Mouse (Mus musculus) liver, adult 2 months (tissue): ENCODE data around the gene Bcas3. TPM values are rescaled to one million over a fixed set of nuclear protein-coding genes. Genes with fewer than 3 reads are reported as not detected.

ENCODE experiments used
- DNase-seq: peaks from one replicate; pipeline ENCODE4 v3.0.0-alpha.2; 2011; ENCODE audit warnings: low read depth, low spot score; ENCODE audit errors: extremely low read depth
- H3K27ac ChIP-seq: fragments of 200-500 bp; replicated peaks from 2 replicates; pipeline ENCODE4 v1.5.1; 2012; ENCODE audit warnings: low read depth, mild to moderate bottlenecking, control low read depth, inconsistent platforms, low read length; ENCODE audit not compliant: insufficient read depth
- H3K27me3 ChIP-seq: fragments of 200-500 bp; 2 replicates; pipeline ENCODE4 v1.6.1; 2012; ENCODE audit warnings: mild to moderate bottlenecking, moderate library complexity, low read length, inconsistent platforms; ENCODE audit not compliant: control insufficient read depth, insufficient read depth
- H3K36me3 ChIP-seq: fragments of 200-500 bp; 2 replicates; pipeline ENCODE4 v1.6.1; 2012; ENCODE audit warnings: low read length, inconsistent platforms; ENCODE audit not compliant: control insufficient read depth, insufficient read depth
- H3K4me1 ChIP-seq: fragments of 200-500 bp; 2 replicates; pipeline ENCODE4 v1.6.1; 2011; ENCODE audit warnings: low read length; ENCODE audit not compliant: control insufficient read depth, insufficient read depth
- H3K4me3 ChIP-seq: fragments of 200-500 bp; 2 replicates; pipeline ENCODE4 v1.5.1; 2011; ENCODE audit warnings: low read depth, mild to moderate bottlenecking, control low read depth, low read length, moderate library complexity; ENCODE audit not compliant: insufficient read depth
- H3K79me2 ChIP-seq: fragments of 200-500 bp; 2 replicates; pipeline ENCODE4 v1.6.1; 2012; ENCODE audit warnings: inconsistent platforms, mild to moderate bottlenecking, low read length, moderate library complexity; ENCODE audit not compliant: control insufficient read depth, insufficient read depth
- H3K9ac ChIP-seq: fragments of 200-500 bp; 2 replicates; pipeline ENCODE4 v1.6.1; 2012; ENCODE audit warnings: low read depth, mild to moderate bottlenecking, control low read depth, inconsistent platforms, low read length
- CTCF ChIP-seq: fragments of 200-500 bp; IDR thresholded peaks from 2 replicates; pipeline ENCODE4 v1.5.1; 2011; ENCODE audit warnings: low read depth, low read length, control low read depth
- POLR2A ChIP-seq: fragments of 200-500 bp; IDR thresholded peaks from 2 replicates; pipeline ENCODE4 v1.6.1; 2011; ENCODE audit warnings: low read length, control low read depth; ENCODE audit not compliant: insufficient read depth; ENCODE audit errors: extremely low read depth
- WGBS: fragments of 180-500 bp; shearing (Covaris S2); methylation state at CpG from one replicate; pipeline ENCODE4 v1.1.7; 2018; 5-methylcytosine and 5-hydroxymethylcytosine counted together
- polyA plus RNA-seq: library from polyadenylated mRNA; depleted of rRNA; stranded (reverse); fragments of >200 nt; gene quantifications from 2 replicates; pipeline ENCODE4 v1.2.3, GENCODE M21; 2012
- total RNA-seq: library from RNA; depleted of rRNA; stranded (reverse); fragments of >200 nt; gene quantifications from 2 replicates; pipeline ENCODE4 v1.2.3, GENCODE M21; 2014

Bcas3 gene
- total and polyA plus RNA-seq, 2 experiments, result 16.5 to 21.4 TPM

DNA sequence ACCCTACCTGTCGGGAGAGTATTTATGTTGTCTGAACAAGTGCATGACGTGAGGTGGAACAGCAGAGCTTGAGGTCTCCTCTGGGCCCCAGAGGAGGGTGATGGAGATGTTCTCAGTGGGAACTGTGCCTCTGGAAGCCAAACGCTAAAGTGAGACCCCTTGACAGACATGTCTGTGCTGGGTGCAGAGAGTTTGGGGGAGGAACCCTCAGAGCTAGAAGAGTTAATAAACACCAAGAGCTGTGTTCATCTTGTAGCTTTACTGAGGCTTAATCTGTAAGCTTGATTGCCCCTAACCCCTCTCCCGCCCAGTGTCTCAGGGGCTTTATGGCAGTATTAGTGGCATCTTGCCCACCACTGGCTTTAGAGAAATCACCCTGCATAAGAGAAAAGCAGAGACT, 304.5 kb downstream of the Bcas3 start:
- TF ChIP-seq CTCF (no peak), POLR2A (no peak)
- DNase-seq, result no peak

DNA sequence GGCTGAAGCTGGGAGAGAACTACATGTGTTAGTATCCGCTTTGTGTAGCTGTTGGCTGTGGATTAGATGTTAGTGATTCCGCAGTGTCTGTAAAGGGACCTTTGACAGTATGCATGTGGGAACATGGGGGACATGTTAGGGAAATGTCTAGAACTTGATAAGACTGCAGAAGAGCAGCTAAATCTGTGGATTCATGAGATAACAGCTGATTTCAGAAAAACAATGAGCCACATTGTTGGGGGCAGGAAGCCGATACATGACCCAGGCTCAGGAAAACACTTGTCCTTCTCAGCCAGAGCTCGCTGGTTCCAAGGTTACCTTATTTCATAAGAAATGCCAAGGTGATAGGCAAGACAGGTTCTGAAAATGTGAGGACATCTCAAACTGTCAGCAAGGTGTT, 307.3 kb downstream of the Bcas3 start:
- no peak overlapping the region for H3K27ac ChIP-seq

More for the DNA sequence above, 304.5 kb downstream of the Bcas3 start:
- 90% methylated on average over 4 of the region's 4 CpGs for WGBS
- Histone ChIP-seq H3K9ac (no peak overlapping the region), H3K36me3 (no peaks in the 10 kb centered on the region), H3K4me1 (no peaks in the 10 kb centered on the region), H3K27me3 (no peaks in the 10 kb centered on the region), H3K27ac (no peak overlapping the region), H3K4me3 (no peak overlapping the region), H3K79me2 (no peaks in the 10 kb centered on the region)

DNA sequence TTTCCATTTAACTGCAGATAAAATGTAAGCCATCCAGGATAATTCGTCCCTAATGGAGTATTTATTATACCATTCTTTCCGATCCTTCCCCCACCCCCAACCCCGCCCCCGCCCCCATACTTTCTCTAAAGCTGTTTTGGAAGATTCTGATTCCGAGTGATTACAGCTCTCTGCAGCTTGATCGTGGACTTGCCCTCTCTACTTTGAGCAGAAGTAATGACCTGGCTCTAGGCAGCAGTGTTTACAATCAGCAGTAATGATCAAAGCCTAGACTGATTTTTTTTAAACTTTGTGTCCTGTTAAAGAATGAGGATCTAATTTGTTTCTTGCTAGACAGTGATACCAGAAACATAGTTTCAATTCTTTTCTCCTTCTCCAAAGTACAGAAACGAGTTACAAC, 314.2 kb downstream of the Bcas3 start:
- TF ChIP-seq POLR2A, result no peak
- no peak for TF ChIP-seq CTCF
- no peak for DNase-seq
- no peaks in the 10 kb centered on the region; the same call in 1 of the 2 replicates for H3K79me2 ChIP-seq
- no peaks in the 10 kb centered on the region for H3K27me3 ChIP-seq
- no peaks in the 10 kb centered on the region for H3K36me3 ChIP-seq
- WGBS, result 65% methylated on average over 7 of the region's 7 CpGs
- peaks cover 11% of the 10 kb centered on the region; the same call in 1 of the 2 replicates for H3K4me1 ChIP-seq
- H3K27ac ChIP-seq, result no peak overlapping the region
- H3K4me3 ChIP-seq, result no peak overlapping the region
- no peak overlapping the region for H3K9ac ChIP-seq

More for the DNA sequence above, 307.3 kb downstream of the Bcas3 start:
- H3K36me3 ChIP-seq, result no peaks in the 10 kb centered on the region
- no peak overlapping the region for H3K9ac ChIP-seq
- no peak overlapping the region for H3K4me3 ChIP-seq
- peaks cover 11% of the 10 kb centered on the region; the same call in 1 of the 2 replicates for H3K4me1 ChIP-seq
- DNase-seq, result no peak
- H3K79me2 ChIP-seq, result no peaks in the 10 kb centered on the region
- WGBS, result 85% methylated on average over 4 of the region's 4 CpGs
- no peaks in the 10 kb centered on the region for H3K27me3 ChIP-seq
- no peak for TF ChIP-seq POLR2A
- TF ChIP-seq CTCF, result no peak

DNA sequence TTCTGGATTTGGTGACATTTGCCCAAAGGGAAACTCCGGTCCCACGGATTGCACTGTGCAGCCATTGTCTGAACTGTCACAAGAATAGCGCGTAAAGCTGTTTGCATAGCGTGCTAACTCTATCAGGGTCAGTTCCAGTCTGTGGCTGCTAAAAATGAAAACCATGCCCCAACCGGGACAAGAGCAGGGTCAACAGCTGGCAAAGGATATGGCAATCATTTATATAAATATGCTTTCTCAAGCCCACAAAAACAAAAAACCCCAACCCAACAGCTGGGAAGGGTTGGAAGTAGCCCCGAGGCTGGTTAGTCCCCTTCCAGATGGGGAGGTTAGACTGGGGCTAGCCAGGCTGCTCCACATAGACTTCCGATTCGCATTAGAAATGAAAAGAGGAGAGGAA, 314.8 kb downstream of the Bcas3 start:
- H3K4me3 ChIP-seq, result no peak overlapping the region
- no peaks in the 10 kb centered on the region for H3K36me3 ChIP-seq
- no peaks in the 10 kb centered on the region; the same call in 1 of the 2 replicates for H3K79me2 ChIP-seq
- WGBS, result 68% methylated on average over 9 of the region's 9 CpGs
- H3K9ac ChIP-seq, result no peak overlapping the region
- H3K27ac ChIP-seq, result peak overlapping the region; percentile 17
- TF ChIP-seq POLR2A, result no peak
- no peak for TF ChIP-seq CTCF
- peaks cover 11% of the 10 kb centered on the region; the same call in 1 of the 2 replicates for H3K4me1 ChIP-seq
- no peaks in the 10 kb centered on the region for H3K27me3 ChIP-seq
- no peak for DNase-seq

DNA sequence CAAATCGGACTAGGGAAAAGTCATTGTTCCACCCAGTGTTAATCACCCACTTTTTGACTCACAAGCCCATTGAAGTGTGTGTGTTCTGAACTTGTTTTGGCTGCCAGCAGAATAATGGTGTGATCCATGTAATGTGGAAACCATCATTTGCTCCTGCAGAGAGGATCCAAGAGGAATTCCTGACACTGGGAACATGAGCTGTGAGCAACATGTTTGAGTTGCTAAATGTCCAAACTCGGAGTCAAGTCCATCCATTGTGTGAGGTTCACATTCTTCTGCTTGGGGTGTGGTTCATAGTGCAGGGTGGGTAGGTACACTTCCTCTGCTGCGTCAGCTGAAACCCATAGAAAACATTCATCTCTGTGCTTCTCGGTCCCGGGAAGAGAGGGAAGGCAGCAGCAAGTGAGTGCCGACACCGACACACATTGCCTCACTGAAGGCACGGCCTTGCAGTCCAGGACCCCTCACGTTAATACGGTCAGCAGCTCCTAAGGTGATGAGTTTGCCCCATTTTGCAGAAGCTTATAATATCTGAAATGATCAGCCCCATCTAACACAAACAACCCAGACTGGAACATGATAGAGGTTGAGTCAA, 320.0 kb downstream of the Bcas3 start:
- no peaks in the 10 kb centered on the region for H3K27me3 ChIP-seq
- no peaks in the 10 kb centered on the region for H3K4me1 ChIP-seq
- no peaks in the 10 kb centered on the region for H3K36me3 ChIP-seq
- no peak overlapping the region for H3K27ac ChIP-seq
- no peak overlapping the region for H3K4me3 ChIP-seq
- no peaks in the 10 kb centered on the region; the same call in 1 of the 2 replicates for H3K79me2 ChIP-seq
- H3K9ac ChIP-seq, result no peak overlapping the region
- no peak for TF ChIP-seq POLR2A
- no peak for TF ChIP-seq CTCF
- WGBS, result 93% methylated on average over 10 of the region's 10 CpGs
- no peak for DNase-seq

DNA sequence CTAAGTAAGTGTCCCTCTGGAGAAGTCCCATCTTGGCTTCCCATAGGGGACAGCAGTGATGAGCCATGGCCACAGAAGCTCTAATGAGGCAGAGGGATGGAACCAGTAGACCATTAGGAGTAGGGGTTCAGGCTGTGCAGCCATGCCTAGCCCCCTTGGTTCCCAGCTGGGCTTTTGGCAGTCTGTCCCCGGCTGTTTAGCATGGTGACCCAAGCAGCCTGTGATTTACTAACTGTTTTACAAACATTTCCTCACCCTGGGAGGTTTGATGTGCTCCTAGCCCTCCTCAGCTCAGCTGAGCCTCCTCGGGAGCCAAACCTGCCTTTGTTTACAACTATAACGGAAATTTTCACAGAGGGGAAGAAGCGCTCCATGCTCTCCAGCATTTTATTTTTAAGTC, 322.3 kb downstream of the Bcas3 start:
- no peaks in the 10 kb centered on the region for H3K4me1 ChIP-seq
- H3K27ac ChIP-seq, result no peak overlapping the region
- H3K4me3 ChIP-seq, result no peak overlapping the region
- 70% methylated on average over 4 of the region's 4 CpGs for WGBS
- no peaks in the 10 kb centered on the region for H3K27me3 ChIP-seq
- H3K36me3 ChIP-seq, result no peaks in the 10 kb centered on the region
- DNase-seq, result no peak
- no peak overlapping the region for H3K9ac ChIP-seq
- no peak for TF ChIP-seq POLR2A
- TF ChIP-seq CTCF, result no peak
- H3K79me2 ChIP-seq, result no peaks in the 10 kb centered on the region
